Mouse (Mus musculus): ENCODE data around the gene Rasa3. TPM values are rescaled to one million over a fixed set of nuclear protein-coding genes. Genes with fewer than 3 reads are reported as not detected.

Rasa3 gene
- polyA plus RNA-seq, 1 experiment from 2014 or later, result 28.5 TPM

GRCm38 (mm10) chr8:13541526-13541925 lies 135.9 kb downstream of the Rasa3 start:
- Histone ChIP-seq H3K4me2 (replicated peaks; ENCODE audit: low read depth, low read length) (no peak overlapping the region), H3K4me1 (ENCODE audit: insufficient read depth, low read depth, low read length) (peaks cover 8% of the 10 kb centered on the region; the same call in 1 of the 2 replicates), H3K9ac (replicated peaks; ENCODE audit: low read depth) (no peak overlapping the region), H3K27ac (ENCODE audit: low read length) (no peak overlapping the region), H3K27me3 (replicated peaks; ENCODE audit: insufficient read depth, low read length) (no peaks in the 10 kb centered on the region), H3K9me3 (ENCODE audit: low read length) (no peaks in the 10 kb centered on the region), H3K36me3 (ENCODE audit: insufficient read depth, low read length) (no peaks in the 10 kb centered on the region), H3K4me3 (ENCODE audit: low read depth, low read length) (no peak overlapping the region)
- DNase-seq (ENCODE audit: low spot score), result no peak
- no peak for TF ChIP-seq EP300 (IDR thresholded peaks at IDR 0.05)
- no peak for TF ChIP-seq CTCF (IDR thresholded peaks at IDR 0.05)
- ATAC-seq, result no peak
- 69% methylated on average over 5 of the region's 5 CpGs for WGBS

GRCm38 (mm10) chr8:13540122-13540521 lies 137.3 kb downstream of the Rasa3 start:
- WGBS, result 62% methylated on average over 5 of the region's 5 CpGs
- Histone ChIP-seq H3K9ac (replicated peaks; ENCODE audit: low read depth) (no peak overlapping the region), H3K27ac (ENCODE audit: low read length) (peak overlapping the region; percentile 21; the same call in 1 of the 2 replicates), H3K4me3 (ENCODE audit: low read depth, low read length) (no peak overlapping the region), H3K4me2 (replicated peaks; ENCODE audit: low read depth, low read length) (no peak overlapping the region), H3K9me3 (ENCODE audit: low read length) (no peaks in the 10 kb centered on the region), H3K4me1 (ENCODE audit: insufficient read depth, low read depth, low read length) (peaks cover 8% of the 10 kb centered on the region; the same call in 1 of the 2 replicates), H3K36me3 (ENCODE audit: insufficient read depth, low read length) (no peaks in the 10 kb centered on the region), H3K27me3 (replicated peaks; ENCODE audit: insufficient read depth, low read length) (no peaks in the 10 kb centered on the region)
- peak; percentile 86 for ATAC-seq
- DNase-seq (ENCODE audit: low spot score), result peak; percentile 81
- no peak for TF ChIP-seq CTCF (IDR thresholded peaks at IDR 0.05)
- TF ChIP-seq EP300 (IDR thresholded peaks at IDR 0.05), result peak; percentile 51; the same call in 1 of the 2 replicates

GRCm38 (mm10) chr8:13538821-13539220 lies 138.6 kb downstream of the Rasa3 start:
- Histone ChIP-seq H3K36me3 (ENCODE audit: insufficient read depth, low read length) (no peaks in the 10 kb centered on the region), H3K27me3 (replicated peaks; ENCODE audit: insufficient read depth, low read length) (no peaks in the 10 kb centered on the region), H3K4me3 (ENCODE audit: low read depth, low read length) (no peak overlapping the region), H3K27ac (ENCODE audit: low read length) (no peak overlapping the region), H3K9ac (replicated peaks; ENCODE audit: low read depth) (no peak overlapping the region), H3K4me2 (replicated peaks; ENCODE audit: low read depth, low read length) (no peak overlapping the region), H3K9me3 (ENCODE audit: low read length) (no peaks in the 10 kb centered on the region), H3K4me1 (ENCODE audit: insufficient read depth, low read depth, low read length) (peaks cover 8% of the 10 kb centered on the region; the same call in 1 of the 2 replicates)
- DNase-seq (ENCODE audit: low spot score), result peak; percentile 93
- TF ChIP-seq CTCF (IDR thresholded peaks at IDR 0.05) (peak; percentile 57), EP300 (IDR thresholded peaks at IDR 0.05) (peak; percentile 39; the same call in 1 of the 2 replicates)
- WGBS, result 19% methylated on average over 6 of the region's 6 CpGs
- peak; percentile 93 for ATAC-seq

GRCm38 (mm10) chr8:13537102-13537501 lies 140.3 kb downstream of the Rasa3 start:
- TF ChIP-seq EP300 (IDR thresholded peaks at IDR 0.05) (no peak), CTCF (IDR thresholded peaks at IDR 0.05) (no peak)
- H3K9ac ChIP-seq (replicated peaks; ENCODE audit: low read depth), result no peak overlapping the region
- no peak overlapping the region for H3K27ac ChIP-seq (ENCODE audit: low read length)
- no peaks in the 10 kb centered on the region for H3K27me3 ChIP-seq (replicated peaks; ENCODE audit: insufficient read depth, low read length)
- ATAC-seq (no peak), DNase-seq (ENCODE audit: low spot score) (no peak)
- H3K4me2 ChIP-seq (replicated peaks; ENCODE audit: low read depth, low read length), result no peak overlapping the region
- H3K4me3 ChIP-seq (ENCODE audit: low read depth, low read length), result no peak overlapping the region
- 50% methylated on average over 2 of the region's 2 CpGs for WGBS
- peaks cover 8% of the 10 kb centered on the region; the same call in 1 of the 2 replicates for H3K4me1 ChIP-seq (ENCODE audit: insufficient read depth, low read depth, low read length)
- no peaks in the 10 kb centered on the region for H3K36me3 ChIP-seq (ENCODE audit: insufficient read depth, low read length)
- H3K9me3 ChIP-seq (ENCODE audit: low read length), result no peaks in the 10 kb centered on the region

GRCm38 (mm10) chr8:13533123-13533522 lies 144.3 kb downstream of the Rasa3 start:
- Histone ChIP-seq H3K4me2 (replicated peaks; ENCODE audit: low read depth, low read length) (no peak overlapping the region), H3K4me3 (ENCODE audit: low read depth, low read length) (no peak overlapping the region), H3K9me3 (ENCODE audit: low read length) (no peaks in the 10 kb centered on the region), H3K36me3 (ENCODE audit: insufficient read depth, low read length) (no peaks in the 10 kb centered on the region), H3K4me1 (ENCODE audit: insufficient read depth, low read depth, low read length) (peaks cover 28% of the 10 kb centered on the region), H3K27ac (ENCODE audit: low read length) (no peak overlapping the region), H3K9ac (replicated peaks; ENCODE audit: low read depth) (no peak overlapping the region), H3K27me3 (replicated peaks; ENCODE audit: insufficient read depth, low read length) (no peaks in the 10 kb centered on the region)
- WGBS, result 54% methylated on average over 8 of the region's 8 CpGs
- no peak for ATAC-seq
- no peak for DNase-seq (ENCODE audit: low spot score)
- TF ChIP-seq EP300 (IDR thresholded peaks at IDR 0.05) (no peak), CTCF (IDR thresholded peaks at IDR 0.05) (no peak)

GRCm38 (mm10) chr8:13531602-13532171 lies 145.7 kb downstream of the Rasa3 start:
- H3K4me1 ChIP-seq (ENCODE audit: insufficient read depth, low read depth, low read length), result peaks cover 28% of the 10 kb centered on the region
- no peak overlapping the region for H3K4me3 ChIP-seq (ENCODE audit: low read depth, low read length)
- WGBS, result 30% methylated on average over 9 of the region's 9 CpGs
- H3K27ac ChIP-seq (ENCODE audit: low read length), result no peak overlapping the region
- H3K9me3 ChIP-seq (ENCODE audit: low read length), result no peaks in the 10 kb centered on the region
- ATAC-seq, result no peak
- DNase-seq (ENCODE audit: low spot score), result peak; percentile 41
- no peaks in the 10 kb centered on the region for H3K27me3 ChIP-seq (replicated peaks; ENCODE audit: insufficient read depth, low read length)
- no peak overlapping the region for H3K4me2 ChIP-seq (replicated peaks; ENCODE audit: low read depth, low read length)
- H3K9ac ChIP-seq (replicated peaks; ENCODE audit: low read depth), result no peak overlapping the region
- H3K36me3 ChIP-seq (ENCODE audit: insufficient read depth, low read length), result no peaks in the 10 kb centered on the region
- TF ChIP-seq CTCF (IDR thresholded peaks at IDR 0.05) (no peak), EP300 (IDR thresholded peaks at IDR 0.05) (no peak)

Measured in lung, postnatal 0 days (tissue).